Mouse (Mus musculus): ENCODE data around the gene Dhcr7.

- TF ChIP-seq CTCF (IDR thresholded peaks at IDR 0.05) (no peak), POLR2A (IDR thresholded peaks at IDR 0.05; ENCODE audit: insufficient read depth, low read depth, low read length) (no peak), EP300 (IDR thresholded peaks at IDR 0.05; ENCODE audit: insufficient read depth, low read depth, low read length) (no peak)
Measured at GRCm38 (mm10) chr7:143823266-143823605, 291 bp downstream of the Dhcr7 start.

All from heart, adult 2 months (tissue).